ENCODE assay signal across 29 mouse cellular contexts in the genomic region with DNA sequence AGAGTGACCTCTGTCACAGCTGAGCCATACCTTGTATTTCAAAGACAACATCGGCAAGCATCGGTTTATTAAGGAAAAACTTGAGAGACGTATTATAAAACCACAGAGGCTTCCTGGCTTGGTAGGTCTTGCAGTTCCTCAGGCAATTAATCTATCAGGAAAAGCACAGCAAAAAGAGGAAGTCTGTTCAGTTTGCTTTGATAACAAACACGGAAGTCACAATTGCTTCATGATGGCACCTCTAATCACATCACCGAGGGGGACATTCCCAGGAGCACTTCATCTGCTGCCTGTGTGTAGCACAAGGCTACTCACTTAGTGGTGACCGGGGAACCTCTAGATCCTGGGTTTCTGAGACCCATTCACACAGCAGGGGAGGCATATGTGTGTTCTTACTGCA. TPM values are rescaled to one million over a fixed set of nuclear protein-coding genes. Genes with fewer than 3 reads are reported as not detected.
DNase-seq lines count a peak whose midpoint lies in the region; ATAC-seq lines count a peak whose summit lies in the region.
"Had no signal": no experiment of that assay in that cellular context is flagged by ENCODE, and none has a peak within 500 bp of the region (broad histone marks: within the 10 kb centered on the region; RNA-seq: fewer than 3 reads in every experiment).

No protein-coding gene starts in this region.

- WGBS in liver, embryonic 12.5 days (ENCODE audit: insufficient replicate concordance) = 18% methylated on average over 6 of the region's 6 CpGs

- H3K9ac ChIP-seq in liver, embryonic 12.5 days = no peak overlapping the region
- H3K9ac ChIP-seq: heart, embryonic 12.5 days; hindbrain, embryonic 14.5 days; limb, embryonic 15.5 days; midbrain, embryonic 15.5 days; neural tube, embryonic 15.5 days had no signal

- H3K4me1 ChIP-seq in liver, embryonic 12.5 days = no peaks in the 10 kb centered on the region
- H3K4me1 ChIP-seq: heart, embryonic 12.5 days; limb, embryonic 10.5 days; limb, embryonic 15.5 days; midbrain, embryonic 10.5 days; midbrain, embryonic 15.5 days; neural tube, embryonic 15.5 days had no signal

- no peaks in the 10 kb centered on the region for H3K9me3 ChIP-seq in liver, embryonic 12.5 days (replicated peaks)
- H3K9me3 ChIP-seq: heart, embryonic 12.5 days; limb, embryonic 10.5 days; limb, embryonic 15.5 days; midbrain, embryonic 10.5 days; midbrain, embryonic 15.5 days; neural tube, embryonic 15.5 days had no signal

- H3K4me2 ChIP-seq in liver, embryonic 12.5 days = no peak overlapping the region
- H3K4me2 ChIP-seq: heart, embryonic 12.5 days; hindbrain, embryonic 14.5 days; limb, embryonic 15.5 days; midbrain, embryonic 15.5 days; neural tube, embryonic 15.5 days had no signal

- peaks cover 8% of the 10 kb centered on the region for H3K36me3 ChIP-seq in liver, embryonic 12.5 days

- H3K4me3 ChIP-seq in liver, embryonic 12.5 days = no peak overlapping the region
- H3K4me3 ChIP-seq: heart, embryonic 12.5 days; limb, embryonic 10.5 days; limb, embryonic 15.5 days; midbrain, embryonic 10.5 days; midbrain, embryonic 15.5 days; neural tube, embryonic 15.5 days had no signal

- DNase-seq in liver (no peak), MEL-GATA-1-ER (ENCODE audit: extremely low read depth, low read depth) (peak; percentile 50)
- DNase-seq in cerebellum, adult 9-11 months = no peak
- DNase-seq in embryo, embryonic 10 days (ENCODE audit: low spot score) = no peak
- no peak for DNase-seq in lung, postnatal 14 days
- DNase-seq: adrenal gland, adult 2 months; cerebellum, adult 8-10 months; gastrocnemius, postnatal 14 days; heart, adult 18-20 months; heart, postnatal 4 days; kidney, adult 11 months; kidney, postnatal 14 days; lung, postnatal 4 days; right cerebral cortex, postnatal 25 days; thymus, adult 18-20 months; thymus, postnatal 25 days had no signal

- ATAC-seq in liver, embryonic 12.5 days = 0 out of 2 replicates have a peak, but pooled peaks have one; percentile 21
- ATAC-seq in megakaryocyte progenitor cell, adult 5-6 weeks (replicated peaks; ENCODE audit: poor library complexity) = peak; percentile 95
- ATAC-seq: activated CD4-positive, CD25-positive, alpha-beta regulatory T cell, adult 4 months; forebrain, embryonic 14.5 days; inflammation-experienced regulatory T-cells, adult 6 months; midbrain, embryonic 15.5 days had no signal

- no peaks in the 10 kb centered on the region for H3K27me3 ChIP-seq in liver, embryonic 12.5 days (replicated peaks)
- H3K27me3 ChIP-seq: heart, embryonic 12.5 days; limb, embryonic 15.5 days; midbrain, embryonic 15.5 days; neural tube, embryonic 15.5 days had no signal

- H3K27ac ChIP-seq in liver, embryonic 12.5 days = no peak overlapping the region
- H3K27ac ChIP-seq: hindbrain, embryonic 14.5 days; limb, embryonic 10.5 days; limb, embryonic 15.5 days; midbrain, embryonic 10.5 days; midbrain, embryonic 15.5 days; neural tube, embryonic 15.5 days; stomach, postnatal 0 days had no signal

RNA-seq across cellular contexts. Expression of a gene that starts 50.8 kb away (rescaled TPM):
- polyA plus RNA-seq in liver, embryonic 12.5 days (2016; fragmentation: Nextera tagmentation; extraction: Ambion mirVana) = 9.7 and 9.8 TPM in 2 replicates
- 5.9 and 9.1 TPM in 2 replicates for total RNA-seq in megakaryocyte progenitor cell, adult 5-6 weeks (2015)
- 6.6 and 9.1 TPM in 2 replicates for total RNA-seq in megakaryocyte progenitor cell, adult 5-6 weeks (2017)
- polyA plus RNA-seq: activated CD4-positive, CD25-positive, alpha-beta regulatory T cell, adult 4 months had no signal

RNA-seq across cellular contexts. Expression of a gene that starts 53.2 kb away (rescaled TPM):
- 21.6 and 23.0 TPM in 2 replicates for polyA plus RNA-seq in liver, embryonic 12.5 days (2016; fragmentation: Nextera tagmentation; extraction: Ambion mirVana)
- 225 and 237 TPM in 2 replicates for total RNA-seq in megakaryocyte progenitor cell, adult 5-6 weeks (2015)
- 116 and 123 TPM in 2 replicates for total RNA-seq in megakaryocyte progenitor cell, adult 5-6 weeks (2017)
